Mouse (Mus musculus) brain, embryonic 18.5 days (tissue): ENCODE results near the gene Rab35.
A peak's percentile ranks its signal among the peaks of the same experiment; 100 is the strongest.

Source experiments
- DNase-seq: peaks from one replicate; pipeline ENCODE4 v3.0.0-alpha.2; 2012; ENCODE audit warnings: low read depth, low spot score

Rab35 gene

GRCm38 (mm10) chr5:115649699-115650098, 18.0 kb downstream of the Rab35 start:
- no peak for DNase-seq

GRCm38 (mm10) chr5:115650885-115651284, 19.2 kb downstream of the Rab35 start:
- no peak for DNase-seq

GRCm38 (mm10) chr5:115651821-115652220, 20.1 kb downstream of the Rab35 start:
- no peak for DNase-seq

GRCm38 (mm10) chr5:115652681-115653575, 21.2 kb downstream of the Rab35 start:
- DNase-seq: peak; percentile 97

- DNase-seq: no peak
Measured at GRCm38 (mm10) chr5:115653776-115654175, 22.1 kb downstream of the Rab35 start.

GRCm38 (mm10) chr5:115656677-115657076, 25.0 kb downstream of the Rab35 start:
- no peak for DNase-seq

GRCm38 (mm10) chr5:115657234-115657633, 25.5 kb downstream of the Rab35 start:
- DNase-seq: no peak

- DNase-seq: no peak
Measured at GRCm38 (mm10) chr5:115658352-115658751, 26.6 kb downstream of the Rab35 start.

GRCm38 (mm10) chr5:115662658-115663057, 30.9 kb downstream of the Rab35 start:
- no peak for DNase-seq

- no peak for DNase-seq
Measured at GRCm38 (mm10) chr5:115666366-115667065, 34.8 kb downstream of the Rab35 start.

- DNase-seq: no peak
Measured at GRCm38 (mm10) chr5:115667210-115667609, 35.5 kb downstream of the Rab35 start.

- no peak for DNase-seq
Measured at GRCm38 (mm10) chr5:115667894-115668293, 36.2 kb downstream of the Rab35 start.

GRCm38 (mm10) chr5:115668986-115669385, 37.3 kb downstream of the Rab35 start:
- no peak for DNase-seq

- DNase-seq: no peak
Measured at GRCm38 (mm10) chr5:115669974-115670373, 38.3 kb downstream of the Rab35 start.

GRCm38 (mm10) chr5:115670406-115670805, 38.7 kb downstream of the Rab35 start:
- no peak for DNase-seq

GRCm38 (mm10) chr5:115671846-115672245, 40.1 kb downstream of the Rab35 start:
- no peak for DNase-seq

GRCm38 (mm10) chr5:115685126-115685525, 53.4 kb downstream of the Rab35 start:
- no peak for DNase-seq

- no peak for DNase-seq
Measured at GRCm38 (mm10) chr5:115686716-115687115, 55.0 kb downstream of the Rab35 start.

- DNase-seq: no peak
Measured at GRCm38 (mm10) chr5:115693271-115693670, 61.6 kb downstream of the Rab35 start.

- no peak for DNase-seq
Measured at GRCm38 (mm10) chr5:115695191-115695770, 63.6 kb downstream of the Rab35 start.

- no peak for DNase-seq
Measured at GRCm38 (mm10) chr5:115696811-115697210, 65.1 kb downstream of the Rab35 start.
